Mouse (Mus musculus) Patski (cell line): Measurements from ENCODE around the gene Slc25a41. TPM values are rescaled to one million over a fixed set of nuclear protein-coding genes. Genes with fewer than 3 reads are reported as not detected.

Experiments
- ATAC-seq: fragments of 100-300 bp; one replicate; pipeline ENCODE4 v1.8.0; 2021
- CTCF ChIA-PET: fragments of 350-600 bp; sonication (Branson Sonifier 250); formaldehyde crosslinking; loops from one replicate; lab custom pipeline; 2022; ENCODE audit warnings: inconsistent platforms; lab: Charles Lee
- POLR2A ChIA-PET: fragments of 350-600 bp; sonication (Branson Sonifier 250); formaldehyde crosslinking; loops from one replicate; lab custom pipeline; 2022; ENCODE audit warnings: antibody characterized with exemption, inconsistent platforms; lab: Charles Lee
- DNase-seq: peaks from one replicate; pipeline ENCODE4 v3.0.0-alpha.2; 2011; ENCODE audit warnings: low read depth, low spot score
- H3K27me3 ChIP-seq: fragments of 371-371 bp; one replicate; pipeline ENCODE4 v1.5.1; 2021
- CTCF ChIP-seq: fragments of 100-300 bp; IDR thresholded peaks from one replicate; pipeline ENCODE4 v1.5.1; 2021
- in situ Hi-C: fragments of 300-500 bp; cut with MboI; formaldehyde crosslinking; loops from 3 replicates; pipeline ENCODE4 v1.11.1; 2018; ENCODE audit warnings: low pct_unique_long_range_greater_than_20kb, mixed read lengths
- polyA plus RNA-seq: library from polyadenylated mRNA; unstranded; gene quantifications from one replicate; pipeline ENCODE4 v1.2.3, GENCODE M21; 2021

Gene Slc25a41
- polyA plus RNA-seq, 1 experiment from 2014 or later, result not detected

- H3K27me3 ChIP-seq, result no peaks in the 10 kb centered on the region
- DNase-seq (no peak), ATAC-seq (no peak)
- in situ Hi-C loops, result loop anchor here (5.0 to 10.0 kb wide), 4 partner anchors 66 to 338 kb away; no protein-coding TSS in a partner anchor
- no peak for TF ChIP-seq CTCF
- ChIA-PET POLR2A (interaction anchor here (0.7 kb wide), 1 partner anchor 170 kb away, joined by 3 read pairs; no protein-coding TSS in a partner anchor), CTCF (interaction anchor here (1.3 kb wide), 1 partner anchor 15 kb away, joined by 4 read pairs; the partner anchor contains the start of genes Gm17949 and Gtf2f1)
Observed at GRCm38 (mm10) chr17:56996506-56996905, 44.9 kb downstream of the Slc25a41 start.

GRCm38 (mm10) chr17:56995046-56995445, 46.4 kb downstream of the Slc25a41 start:
- in situ Hi-C loops, result loop anchor here (5.0 to 10.0 kb wide), 4 partner anchors 67 to 340 kb away; no protein-coding TSS in a partner anchor
- no peak for DNase-seq
- no peak for ATAC-seq
- no peak for TF ChIP-seq CTCF
- H3K27me3 ChIP-seq, result no peaks in the 10 kb centered on the region
- POLR2A ChIA-PET, result no interaction called here
- CTCF ChIA-PET, result no interaction called here

GRCm38 (mm10) chr17:56990966-56991365, 50.5 kb downstream of the Slc25a41 start:
- ATAC-seq (no peak), DNase-seq (no peak)
- no peak for TF ChIP-seq CTCF
- ChIA-PET CTCF (interaction anchor here (2.4 kb wide), 1 partner anchor 93 kb away, joined by 10 read pairs; no protein-coding TSS in a partner anchor), POLR2A (interaction anchor here (0.7 to 1.4 kb wide), 2 partner anchors 12 to 117 kb away, joined by 3 to 6 read pairs; no protein-coding TSS in a partner anchor)
- no peaks in the 10 kb centered on the region for H3K27me3 ChIP-seq
- in situ Hi-C loops, result loop anchor here (10.0 kb wide), 1 partner anchor 344 kb away; no protein-coding TSS in a partner anchor

- ChIA-PET POLR2A (interaction anchor here (0.7 to 1.4 kb wide), 2 partner anchors 11 to 18 kb away, joined by 3 read pairs; no protein-coding TSS in a partner anchor), CTCF (interaction anchor here (2.4 kb wide), 1 partner anchor 93 kb away, joined by 10 read pairs; no protein-coding TSS in a partner anchor)
- DNase-seq, result peak; percentile 80
- TF ChIP-seq CTCF, result no peak
- in situ Hi-C loops, result loop anchor here (10.0 kb wide), 1 partner anchor 345 kb away; no protein-coding TSS in a partner anchor
- no peaks in the 10 kb centered on the region for H3K27me3 ChIP-seq
- ATAC-seq, result peak; percentile 97
Observed at GRCm38 (mm10) chr17:56990115-56990746, 51.2 kb downstream of the Slc25a41 start, which contains the start of gene Clpp. Gene Clpp (plus strand): TSS chr17:56990305.

GRCm38 (mm10) chr17:56989467-56990114, 51.9 kb downstream of the Slc25a41 start:
- POLR2A ChIA-PET, result interaction anchor here (0.5 to 1.4 kb wide), 3 partner anchors 10 to 61 kb away, joined by 3 read pairs; no protein-coding TSS in a partner anchor
- no peaks in the 10 kb centered on the region for H3K27me3 ChIP-seq
- in situ Hi-C loops, result loop anchor here (10.0 kb wide), 1 partner anchor 345 kb away; no protein-coding TSS in a partner anchor
- CTCF ChIA-PET, result interaction anchor here (1.0 to 2.4 kb wide), 3 partner anchors 14 to 179 kb away, joined by 3 to 10 read pairs (median 3); no protein-coding TSS in a partner anchor
- ATAC-seq (peak; percentile 90), DNase-seq (no peak)
- TF ChIP-seq CTCF, result no peak

GRCm38 (mm10) chr17:56988921-56989430, 52.5 kb downstream of the Slc25a41 start:
- no peaks in the 10 kb centered on the region for H3K27me3 ChIP-seq
- in situ Hi-C loops, result no loop called here
- no peak for ATAC-seq
- CTCF ChIA-PET, result interaction anchor here (1.0 to 2.4 kb wide), 3 partner anchors 14 to 178 kb away, joined by 3 to 10 read pairs (median 3); no protein-coding TSS in a partner anchor
- no peak for TF ChIP-seq CTCF
- DNase-seq, result no peak
- POLR2A ChIA-PET, result interaction anchor here (0.5 to 0.6 kb wide), 2 partner anchors 22 to 62 kb away, joined by 3 to 4 read pairs; no protein-coding TSS in a partner anchor

- ATAC-seq (no peak), DNase-seq (no peak)
- in situ Hi-C loops, result no loop called here
- H3K27me3 ChIP-seq, result no peaks in the 10 kb centered on the region
- no peak for TF ChIP-seq CTCF
- CTCF ChIA-PET, result no interaction called here
- POLR2A ChIA-PET, result interaction anchor here (0.6 kb wide), 1 partner anchor 22 kb away, joined by 4 read pairs; no protein-coding TSS in a partner anchor
Observed at GRCm38 (mm10) chr17:56988441-56988840, 53.0 kb downstream of the Slc25a41 start.

GRCm38 (mm10) chr17:56986105-56986805, 55.2 kb downstream of the Slc25a41 start:
- POLR2A ChIA-PET, result no interaction called here
- TF ChIP-seq CTCF, result no peak
- DNase-seq (no peak), ATAC-seq (no peak)
- in situ Hi-C loops, result no loop called here
- H3K27me3 ChIP-seq, result no peaks in the 10 kb centered on the region
- CTCF ChIA-PET, result interaction anchor here (1.4 kb wide), 1 partner anchor 11 kb away, joined by 3 read pairs; no protein-coding TSS in a partner anchor

- no peaks in the 10 kb centered on the region for H3K27me3 ChIP-seq
- DNase-seq, result no peak
- ATAC-seq, result no peak
- CTCF ChIA-PET, result no interaction called here
- no peak for TF ChIP-seq CTCF
- in situ Hi-C loops, result no loop called here
- POLR2A ChIA-PET, result no interaction called here
Observed at GRCm38 (mm10) chr17:56985656-56986055, 55.8 kb downstream of the Slc25a41 start.
